ENCODE assay signal across 16 mouse cellular contexts in the genomic region with DNA sequence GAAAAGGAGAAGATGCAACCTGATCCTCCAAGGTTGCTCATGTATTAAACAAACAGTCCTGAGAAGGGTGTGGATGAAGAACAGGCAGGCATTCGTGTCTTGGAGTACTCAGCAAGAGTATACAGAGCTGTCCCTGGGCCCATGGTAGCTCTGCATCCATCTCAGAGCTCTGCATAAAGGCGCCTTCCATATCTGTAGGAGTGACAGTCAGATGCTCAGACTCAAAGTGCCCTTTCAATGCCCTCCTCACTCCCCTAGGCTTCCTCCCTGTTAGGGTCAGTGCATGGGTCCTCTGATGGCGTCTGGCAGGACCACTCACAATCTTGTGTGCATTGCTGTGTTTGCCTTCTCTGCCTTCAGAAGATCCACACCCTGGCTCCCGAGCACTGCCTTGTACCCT.
"Had no signal": no experiment of that assay in that cellular context is flagged by ENCODE, and none has a peak within 500 bp of the region (broad histone marks: within the 10 kb centered on the region; RNA-seq: fewer than 3 reads in every experiment).

No protein-coding gene starts in this region.

- H3K27me3 ChIP-seq: limb, embryonic 12.5 days; liver, embryonic 13.5 days; lung, embryonic 15.5 days; neural tube, embryonic 12.5 days had no signal

- H3K4me3 ChIP-seq: limb, embryonic 12.5 days; liver, embryonic 13.5 days; lung, embryonic 15.5 days; midbrain, embryonic 12.5 days; neural tube, embryonic 12.5 days had no signal

- H3K9ac ChIP-seq: limb, embryonic 12.5 days; liver, embryonic 13.5 days; liver, postnatal 0 days; lung, embryonic 15.5 days; midbrain, embryonic 12.5 days; neural tube, embryonic 12.5 days had no signal

- H3K27ac ChIP-seq: kidney, postnatal 0 days; limb, embryonic 12.5 days; liver, embryonic 13.5 days; lung, embryonic 15.5 days; neural tube, embryonic 12.5 days had no signal

- H3K36me3 ChIP-seq: limb, embryonic 12.5 days; liver, embryonic 13.5 days; lung, embryonic 15.5 days; midbrain, embryonic 12.5 days; neural tube, embryonic 12.5 days had no signal

- ATAC-seq: liver, postnatal 0 days had no signal

- DNase-seq: kidney, adult 11 months; kidney, adult 9 months; kidney, postnatal 36 days; layer of hippocampus, adult 9-11 months; layer of hippocampus, postnatal 36 days; liver; liver, embryonic 13.5 days; liver, postnatal 0 days; right cerebral cortex, adult 18-20 months; right cerebral cortex, postnatal 25 days; thymus, postnatal 4 days had no signal

- H3K4me2 ChIP-seq: limb, embryonic 12.5 days; liver, embryonic 13.5 days; lung, embryonic 15.5 days; midbrain, embryonic 12.5 days; neural tube, embryonic 12.5 days had no signal

- H3K9me3 ChIP-seq: limb, embryonic 12.5 days; liver, embryonic 13.5 days; lung, embryonic 15.5 days; midbrain, embryonic 12.5 days; neural tube, embryonic 12.5 days had no signal
